Mouse (Mus musculus) bone marrow macrophage, adult 2 months (primary cell): Measurements from ENCODE around the gene Bcr.

Experiments
- CTCF ChIP-seq: IDR thresholded peaks from 2 replicates; pipeline ENCODE4 v1.5.1; 2012; ENCODE audit warnings: low read depth, mild to moderate bottlenecking, low read length, moderate library complexity
- POLR2A ChIP-seq: IDR thresholded peaks from 2 replicates; pipeline ENCODE4 v1.6.1; 2012; ENCODE audit warnings: mild to moderate bottlenecking, low read depth, low read length, borderline replicate concordance

GRCm38 (mm10) chr10:75093252-75093987 lies 33.0 kb downstream of the Bcr start:
- TF ChIP-seq CTCF: no peak
- no peak for TF ChIP-seq POLR2A
